Mouse (Mus musculus): Measurements from ENCODE around the gene Prkca. TPM values are rescaled to one million over a fixed set of nuclear protein-coding genes. Genes with fewer than 3 reads are reported as not detected.

The Prkca gene
- total and polyA plus RNA-seq, 2 experiments from 2014 or later, result 7.9 to 32.0 TPM

DNA sequence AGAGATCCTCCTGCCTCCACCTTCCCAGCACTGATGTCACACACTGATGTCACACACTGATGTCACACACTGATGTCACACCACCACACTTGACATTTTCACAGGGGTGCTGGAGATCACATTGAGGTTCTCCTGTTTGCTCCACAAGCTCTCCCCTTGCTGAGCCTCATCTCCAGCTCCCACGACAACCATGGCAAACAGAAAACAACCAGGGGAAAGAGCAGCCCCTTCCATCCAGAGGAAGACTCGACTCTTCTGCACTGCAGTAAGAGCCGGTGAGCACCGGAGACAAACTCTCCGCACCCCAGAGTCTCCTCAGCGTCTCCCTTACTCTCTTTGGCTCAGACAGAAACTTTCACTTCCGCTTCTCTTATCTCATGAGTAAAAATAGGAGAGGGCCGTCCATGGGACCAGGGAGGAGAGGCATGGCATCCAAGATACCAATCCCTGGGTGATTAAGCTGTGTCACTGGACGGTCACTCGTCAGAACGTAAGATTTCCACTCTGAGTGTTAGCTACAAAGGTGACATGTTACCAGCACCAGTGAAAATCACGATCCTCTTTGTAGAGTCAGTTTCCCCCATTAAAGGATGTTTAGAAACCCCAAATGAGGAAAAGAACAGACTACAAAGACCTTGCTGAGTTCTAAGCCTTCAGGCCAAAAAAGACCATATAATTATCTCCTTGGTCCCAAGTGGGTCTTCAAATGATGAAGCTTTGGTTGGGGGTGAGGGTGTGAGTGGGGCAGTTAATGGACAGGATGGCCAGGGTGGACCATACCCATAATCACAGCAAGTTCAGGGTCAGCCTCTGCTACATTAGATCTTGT lies 95.3 kb downstream of the Prkca start:
- no peak for TF ChIP-seq CTCF (IDR thresholded peaks at IDR 0.05)
- H3K4me2 ChIP-seq (ENCODE audit: low read depth, low read length, poor library complexity, severe bottlenecking), result no peak overlapping the region
- H3K9me3 ChIP-seq (ENCODE audit: low read length), result no peaks in the 10 kb centered on the region
- peaks cover 5% of the 10 kb centered on the region; the same call in 1 of the 2 replicates for H3K4me1 ChIP-seq (ENCODE audit: insufficient read depth, low read length)
- 82% methylated on average over 12 of the region's 12 CpGs for WGBS
- no peak overlapping the region for H3K4me3 ChIP-seq (ENCODE audit: low read depth, low read length)
- H3K27me3 ChIP-seq (ENCODE audit: insufficient read depth, low read length), result no peaks in the 10 kb centered on the region
- ATAC-seq (ENCODE audit: low FRiP score) (no peak), DNase-seq (ENCODE audit: low spot score) (no peak)
- H3K27ac ChIP-seq (ENCODE audit: low read depth, low read length), result no peak overlapping the region
- H3K9ac ChIP-seq (replicated peaks; ENCODE audit: low read length, poor library complexity, severe bottlenecking), result no peak overlapping the region
- no peaks in the 10 kb centered on the region for H3K36me3 ChIP-seq (ENCODE audit: insufficient read depth, low read length)

DNA sequence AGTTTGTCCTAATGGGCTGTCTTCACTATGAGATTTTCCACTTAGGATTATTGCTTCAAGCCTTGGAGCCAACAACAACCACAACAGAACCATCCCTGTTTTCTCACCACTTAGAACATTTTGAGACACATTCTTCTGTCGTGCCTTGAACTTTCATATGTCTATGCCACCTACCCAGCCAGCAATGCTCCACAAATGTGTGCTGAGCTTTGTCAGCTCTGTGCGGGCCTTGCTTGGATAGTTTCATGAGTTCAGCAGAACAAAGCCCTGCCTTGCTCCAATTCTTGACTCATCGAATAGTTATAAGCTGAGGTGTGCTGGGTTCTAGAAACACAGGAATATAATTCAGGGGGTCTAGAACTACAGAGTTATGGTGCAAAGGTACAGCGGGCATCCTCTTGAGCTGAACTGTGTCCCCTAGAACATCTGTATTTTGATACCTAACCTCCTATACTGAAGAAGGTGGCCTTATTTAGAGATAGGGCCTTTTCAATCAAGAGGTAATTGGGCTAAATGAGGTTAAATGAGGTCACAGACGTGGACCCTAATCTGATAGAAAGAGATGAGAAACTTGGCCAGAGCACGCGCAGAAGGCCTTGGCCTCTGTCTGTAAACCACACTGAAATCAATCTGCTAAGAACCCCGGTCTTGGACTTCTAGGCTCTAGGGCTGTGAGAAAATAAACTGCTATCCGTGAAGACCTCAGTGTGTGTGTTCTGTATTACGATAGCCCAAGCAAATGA lies 96.4 kb downstream of the Prkca start:
- Histone ChIP-seq H3K9ac (replicated peaks; ENCODE audit: low read length, poor library complexity, severe bottlenecking) (no peak overlapping the region), H3K27me3 (ENCODE audit: insufficient read depth, low read length) (no peaks in the 10 kb centered on the region), H3K4me3 (ENCODE audit: low read depth, low read length) (no peak overlapping the region), H3K9me3 (ENCODE audit: low read length) (no peaks in the 10 kb centered on the region), H3K27ac (ENCODE audit: low read depth, low read length) (no peak overlapping the region), H3K4me2 (ENCODE audit: low read depth, low read length, poor library complexity, severe bottlenecking) (no peak overlapping the region), H3K4me1 (ENCODE audit: insufficient read depth, low read length) (peaks cover 5% of the 10 kb centered on the region; the same call in 1 of the 2 replicates), H3K36me3 (ENCODE audit: insufficient read depth, low read length) (no peaks in the 10 kb centered on the region)
- no peak for TF ChIP-seq CTCF (IDR thresholded peaks at IDR 0.05)
- WGBS, result 92% methylated on average over 10 of the region's 10 CpGs
- DNase-seq (ENCODE audit: low spot score) (no peak), ATAC-seq (ENCODE audit: low FRiP score) (no peak)

DNA sequence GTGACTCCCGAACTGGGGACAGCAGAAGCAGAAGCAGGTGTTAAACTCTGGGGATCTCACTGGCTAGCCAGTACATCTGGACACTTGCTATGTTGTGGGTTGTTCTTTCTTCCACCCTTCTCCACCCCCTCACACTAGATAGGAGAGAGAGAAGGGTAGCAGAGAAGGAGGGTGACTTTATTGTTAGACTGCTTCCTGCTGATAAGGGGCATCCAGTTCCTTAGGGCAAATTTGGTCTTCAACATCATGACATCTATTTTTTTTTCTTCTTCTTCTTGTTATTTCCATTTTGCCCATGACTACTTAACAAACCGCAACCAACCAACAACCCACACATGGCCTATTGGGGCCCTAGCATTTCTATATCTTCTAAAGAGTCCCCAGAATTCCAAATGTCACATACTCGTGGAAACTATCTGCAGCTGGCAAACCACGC lies 97.4 kb downstream of the Prkca start:
- no peaks in the 10 kb centered on the region for H3K36me3 ChIP-seq (ENCODE audit: insufficient read depth, low read length)
- H3K27ac ChIP-seq (ENCODE audit: low read depth, low read length), result no peak overlapping the region
- no peaks in the 10 kb centered on the region for H3K27me3 ChIP-seq (ENCODE audit: insufficient read depth, low read length)
- H3K4me1 ChIP-seq (ENCODE audit: insufficient read depth, low read length), result peaks cover 5% of the 10 kb centered on the region; the same call in 1 of the 2 replicates
- 75% methylated on average over 4 of the region's 4 CpGs for WGBS
- ATAC-seq (ENCODE audit: low FRiP score) (no peak), DNase-seq (ENCODE audit: low spot score) (no peak)
- TF ChIP-seq CTCF (IDR thresholded peaks at IDR 0.05), result no peak
- H3K4me2 ChIP-seq (ENCODE audit: low read depth, low read length, poor library complexity, severe bottlenecking), result no peak overlapping the region
- H3K9me3 ChIP-seq (ENCODE audit: low read length), result no peaks in the 10 kb centered on the region
- H3K4me3 ChIP-seq (ENCODE audit: low read depth, low read length), result no peak overlapping the region
- no peak overlapping the region for H3K9ac ChIP-seq (replicated peaks; ENCODE audit: low read length, poor library complexity, severe bottlenecking)

DNA sequence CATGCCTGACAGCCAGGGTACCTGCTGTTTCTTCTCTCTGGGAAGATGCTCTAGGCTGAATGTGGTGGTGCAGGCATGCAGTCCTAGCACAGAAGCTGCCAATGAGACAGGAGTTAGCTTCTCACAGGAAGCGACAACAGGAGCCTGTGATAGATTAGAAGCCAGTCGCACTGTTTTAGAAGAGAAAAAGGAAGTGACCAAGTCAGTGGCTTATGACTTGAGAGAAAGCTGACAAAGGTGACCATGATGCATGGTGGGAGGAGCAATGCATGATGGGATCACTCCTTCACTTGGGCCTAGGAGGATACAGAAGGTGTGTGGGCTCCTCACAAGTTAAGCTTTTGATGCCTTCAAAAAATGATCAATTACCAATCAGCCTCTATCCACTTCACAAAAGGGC lies 99.5 kb downstream of the Prkca start:
- H3K4me3 ChIP-seq (ENCODE audit: low read depth, low read length), result no peak overlapping the region
- TF ChIP-seq CTCF (IDR thresholded peaks at IDR 0.05), result no peak
- no peaks in the 10 kb centered on the region for H3K27me3 ChIP-seq (ENCODE audit: insufficient read depth, low read length)
- no peak for ATAC-seq (ENCODE audit: low FRiP score)
- no peak overlapping the region for H3K4me2 ChIP-seq (ENCODE audit: low read depth, low read length, poor library complexity, severe bottlenecking)
- H3K9me3 ChIP-seq (ENCODE audit: low read length), result no peaks in the 10 kb centered on the region
- peaks cover 5% of the 10 kb centered on the region; the same call in 1 of the 2 replicates for H3K4me1 ChIP-seq (ENCODE audit: insufficient read depth, low read length)
- H3K27ac ChIP-seq (ENCODE audit: low read depth, low read length), result no peak overlapping the region
- 65% methylated on average over 2 of the region's 2 CpGs for WGBS
- no peaks in the 10 kb centered on the region for H3K36me3 ChIP-seq (ENCODE audit: insufficient read depth, low read length)
- DNase-seq (ENCODE audit: low spot score), result no peak
- H3K9ac ChIP-seq (replicated peaks; ENCODE audit: low read length, poor library complexity, severe bottlenecking), result no peak overlapping the region

DNA sequence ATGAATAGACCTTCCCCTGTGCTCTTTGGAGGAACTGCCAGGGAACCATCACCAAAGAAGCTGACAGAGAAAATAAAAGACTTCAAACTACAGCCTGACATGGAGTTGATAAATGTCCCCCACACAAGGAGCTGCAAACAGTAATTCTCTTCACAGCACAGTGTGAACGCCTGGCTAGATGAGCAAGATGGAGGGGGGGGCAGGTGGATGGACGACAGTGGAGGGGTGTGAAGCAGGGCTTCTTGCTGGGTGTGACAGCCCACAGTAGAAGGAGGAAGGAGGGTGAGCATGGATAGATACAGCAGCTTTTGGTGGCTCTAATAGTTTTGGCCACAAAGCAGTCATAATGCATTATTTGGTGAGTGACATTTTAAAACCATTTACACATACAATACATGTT lies 100.1 kb downstream of the Prkca start:
- DNase-seq (ENCODE audit: low spot score), result no peak
- H3K4me2 ChIP-seq (ENCODE audit: low read depth, low read length, poor library complexity, severe bottlenecking), result no peak overlapping the region
- WGBS, result 25% methylated on average over 2 of the region's 2 CpGs
- H3K9ac ChIP-seq (replicated peaks; ENCODE audit: low read length, poor library complexity, severe bottlenecking), result no peak overlapping the region
- TF ChIP-seq CTCF (IDR thresholded peaks at IDR 0.05), result no peak
- no peaks in the 10 kb centered on the region for H3K36me3 ChIP-seq (ENCODE audit: insufficient read depth, low read length)
- H3K4me1 ChIP-seq (ENCODE audit: insufficient read depth, low read length), result peaks cover 5% of the 10 kb centered on the region; the same call in 1 of the 2 replicates
- H3K27me3 ChIP-seq (ENCODE audit: insufficient read depth, low read length), result no peaks in the 10 kb centered on the region
- no peak overlapping the region for H3K4me3 ChIP-seq (ENCODE audit: low read depth, low read length)
- ATAC-seq (ENCODE audit: low FRiP score), result no peak
- no peak overlapping the region for H3K27ac ChIP-seq (ENCODE audit: low read depth, low read length)
- H3K9me3 ChIP-seq (ENCODE audit: low read length), result no peaks in the 10 kb centered on the region
